Mouse (Mus musculus) hindbrain, embryonic 11.5 days (tissue): ENCODE results near the gene Mr1. TPM values are rescaled to one million over a fixed set of nuclear protein-coding genes. Genes with fewer than 3 reads are reported as not detected.

Source experiments
- ATAC-seq: fragments of 200-750 bp; cut with Nextera tagmentation; 2 replicates; pipeline ENCODE4 v1.8.0; 2017; ENCODE audit warnings: mild to moderate bottlenecking, moderate TSS enrichment, moderate library complexity; ENCODE audit not compliant: low FRiP score
- DNase-seq: peaks from one replicate; pipeline ENCODE4 v3.0.0-alpha.2; 2015; ENCODE audit warnings: low spot score
- H3K27ac ChIP-seq: fragments of 300-500 bp; sonication (generic); 2 replicates; pipeline ENCODE4 v1.5.1; 2014; ENCODE audit warnings: mild to moderate bottlenecking, low read depth, low read length
- H3K27me3 ChIP-seq: fragments of 300-500 bp; sonication (generic); 2 replicates; pipeline ENCODE4 v1.6.1; 2014; ENCODE audit warnings: mild to moderate bottlenecking, low read length, moderate library complexity, mixed read lengths; ENCODE audit not compliant: control insufficient read depth, insufficient read depth
- H3K36me3 ChIP-seq: fragments of 300-500 bp; sonication (generic); 2 replicates; pipeline ENCODE4 v1.6.1; 2014; ENCODE audit warnings: mild to moderate bottlenecking, low read length, moderate library complexity, mixed read lengths; ENCODE audit not compliant: control insufficient read depth, insufficient read depth
- H3K4me1 ChIP-seq: fragments of 300-500 bp; sonication (generic); replicated peaks from 2 replicates; pipeline ENCODE4 v1.6.1; 2014; ENCODE audit warnings: low read length, mixed read lengths; ENCODE audit not compliant: control insufficient read depth, insufficient read depth
- H3K4me2 ChIP-seq: fragments of 300-500 bp; sonication (generic); replicated peaks from 2 replicates; pipeline ENCODE4 v1.6.1; 2014; ENCODE audit warnings: mild to moderate bottlenecking, low read depth, low read length
- H3K4me3 ChIP-seq: fragments of 300-500 bp; sonication (generic); 2 replicates; pipeline ENCODE4 v1.5.1; 2014; ENCODE audit warnings: low read depth, low read length
- H3K9ac ChIP-seq: fragments of 300-500 bp; sonication (generic); 2 replicates; pipeline ENCODE4 v1.6.1; 2014; ENCODE audit warnings: low read depth, low read length
- H3K9me3 ChIP-seq: fragments of 300-500 bp; sonication (generic); 2 replicates; pipeline ENCODE4 v1.6.1; 2016; ENCODE audit warnings: low read length; ENCODE audit not compliant: control insufficient read depth
- WGBS: fragments of 180-500 bp; shearing (Covaris S2); extraction: QIAGEN DNeasy Blood & Tissue Kit; methylation state at CpG from one replicate; pipeline ENCODE4 v1.1.7; 2014; 5-methylcytosine and 5-hydroxymethylcytosine counted together
- polyA plus RNA-seq: library from polyadenylated mRNA; unstranded; fragments of >200 nt; fragmentation: Nextera tagmentation; extraction: Ambion mirVana; gene quantifications from 2 replicates; pipeline ENCODE4 v1.2.1, GENCODE M21; 2014

Gene Mr1
- polyA plus RNA-seq, 1 experiment from 2014 or later, result 1.9 TPM

DNA sequence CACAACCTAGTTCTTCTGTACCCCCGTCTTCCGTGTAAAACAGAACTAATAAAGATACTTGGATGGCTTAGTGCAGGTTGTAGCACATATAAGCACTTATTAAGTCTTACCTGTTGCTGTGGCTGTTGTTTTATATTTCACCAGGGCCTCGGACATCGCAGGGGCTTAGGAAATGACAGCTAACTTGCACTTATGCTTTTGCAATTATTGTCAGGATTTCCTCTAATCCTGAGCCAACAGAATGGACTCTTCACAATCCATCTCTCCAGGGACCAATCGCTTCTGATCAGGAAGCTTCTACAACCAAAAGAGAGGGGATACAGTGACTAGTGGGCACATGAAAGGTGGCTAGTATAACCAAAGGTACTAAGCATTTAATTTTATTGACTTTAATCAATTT, 42.6 kb downstream of the Mr1 start:
- H3K9me3 ChIP-seq, result no peaks in the 10 kb centered on the region
- no peaks in the 10 kb centered on the region for H3K4me1 ChIP-seq
- DNase-seq (no peak), ATAC-seq (no peak)
- no peak overlapping the region for H3K27ac ChIP-seq
- H3K9ac ChIP-seq, result no peak overlapping the region
- no peaks in the 10 kb centered on the region for H3K36me3 ChIP-seq
- H3K4me2 ChIP-seq, result no peak overlapping the region
- no peaks in the 10 kb centered on the region for H3K27me3 ChIP-seq
- no peak overlapping the region for H3K4me3 ChIP-seq
- WGBS, result 95% methylated on average over 5 of the region's 5 CpGs

- Histone ChIP-seq H3K4me3 (no peak overlapping the region), H3K4me2 (no peak overlapping the region), H3K9me3 (no peaks in the 10 kb centered on the region), H3K27me3 (no peaks in the 10 kb centered on the region), H3K27ac (no peak overlapping the region), H3K4me1 (no peaks in the 10 kb centered on the region), H3K36me3 (no peaks in the 10 kb centered on the region), H3K9ac (no peak overlapping the region)
- DNase-seq, result no peak
- 77% methylated on average over 4 of the region's 4 CpGs for WGBS
- ATAC-seq, result no peak
These were observed 44.0 kb downstream of the Mr1 start for GRCm38 (mm10) chr1:155102631-155103030.

DNA sequence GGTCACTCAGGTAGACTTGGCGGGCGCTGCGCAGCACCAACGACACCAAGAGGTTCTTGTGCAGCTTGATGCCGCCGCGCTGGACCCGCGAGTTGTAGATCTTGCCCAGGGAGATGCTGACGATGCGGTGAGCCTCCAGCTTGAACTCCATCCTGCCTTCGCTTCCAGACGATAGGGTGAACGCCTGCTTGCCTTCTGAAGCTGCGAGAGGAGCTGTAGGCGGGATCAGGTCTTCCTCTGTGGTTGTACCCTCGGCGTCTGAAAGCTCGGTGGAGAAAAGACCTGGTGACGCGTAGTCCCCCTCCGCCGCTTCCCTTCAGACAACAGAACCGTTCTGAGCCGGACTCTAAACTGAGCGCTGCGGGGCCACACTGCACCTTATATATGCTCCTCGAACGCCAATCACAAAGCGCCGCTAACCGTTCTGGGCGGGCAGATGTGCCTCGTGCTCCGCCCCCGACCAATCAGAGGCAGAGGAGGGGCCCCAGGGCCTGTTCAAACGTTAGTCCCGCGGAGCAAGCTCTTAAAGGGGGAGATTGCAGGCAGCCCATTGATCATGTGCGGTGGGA, 47.2 kb downstream of the Mr1 start, which contains the start of gene Ier5:
TSS of gene Ier5 (minus strand) at position 357 of the 569 bp plus-strand sequence.
- DNase-seq, result peak; percentile 99
- no peaks in the 10 kb centered on the region for H3K4me1 ChIP-seq
- ATAC-seq, result peak; percentile 98
- H3K4me3 ChIP-seq, result peak within 1 kb of the TSS; percentile 100
- no peaks in the 10 kb centered on the region for H3K27me3 ChIP-seq
- peak within 1 kb of the TSS; percentile 94 for H3K9ac ChIP-seq
- H3K27ac ChIP-seq, result peak within 1 kb of the TSS; percentile 75
- no peaks in the 10 kb centered on the region for H3K36me3 ChIP-seq
- no peaks in the 10 kb centered on the region for H3K9me3 ChIP-seq
- under 1% methylated on average over 40 of the region's 40 CpGs for WGBS
- H3K4me2 ChIP-seq, result peak within 1 kb of the TSS; percentile 75

DNA sequence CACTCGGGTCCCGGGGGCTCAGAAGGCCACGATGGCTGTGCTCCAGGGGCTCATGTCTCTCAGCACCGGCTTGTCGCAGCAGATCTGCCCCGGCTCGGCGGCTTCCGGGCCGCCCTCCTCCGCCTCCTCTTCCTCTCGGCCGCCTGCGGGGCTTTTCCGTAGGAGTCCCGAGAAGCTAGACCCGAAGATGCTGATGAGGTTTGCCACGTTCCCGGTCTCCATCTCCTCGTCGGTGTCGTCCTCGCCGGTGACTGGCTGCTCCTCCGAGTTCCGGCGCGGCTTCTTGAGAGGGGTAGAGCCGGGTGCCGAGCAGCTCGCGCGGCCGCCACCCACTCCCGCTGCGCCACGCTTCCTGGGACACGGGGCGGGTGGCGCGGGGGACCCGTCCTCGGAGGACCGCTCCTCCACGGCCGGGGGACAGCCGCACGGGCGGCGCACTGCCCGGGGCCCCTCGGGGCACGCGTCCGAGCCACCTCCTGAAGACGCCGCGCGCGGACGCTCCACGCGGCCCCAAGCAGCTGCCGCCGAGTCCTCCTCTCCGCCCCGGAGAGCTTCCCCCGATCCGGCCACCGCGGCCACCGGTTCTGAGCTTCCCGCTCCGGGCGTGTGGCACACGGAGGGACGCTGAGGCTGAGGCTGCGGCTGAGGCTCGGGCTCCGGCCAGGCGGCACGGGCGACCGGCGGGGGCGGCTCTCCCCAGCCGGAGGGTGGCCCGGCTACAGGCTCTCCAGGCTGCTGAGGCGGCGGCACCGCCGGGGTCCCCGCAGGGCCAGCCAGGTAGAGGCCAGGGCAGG, 47.9 kb downstream of the Mr1 start:
- peak overlapping the region; percentile 94 for H3K9ac ChIP-seq
- H3K27me3 ChIP-seq, result no peaks in the 10 kb centered on the region
- 1% methylated on average over 86 of the region's 93 CpGs for WGBS
- H3K27ac ChIP-seq, result peak overlapping the region; percentile 75
- DNase-seq, result peak; percentile 72
- H3K36me3 ChIP-seq, result no peaks in the 10 kb centered on the region
- no peaks in the 10 kb centered on the region for H3K9me3 ChIP-seq
- peak overlapping the region; percentile 100 for H3K4me3 ChIP-seq
- H3K4me1 ChIP-seq, result no peaks in the 10 kb centered on the region
- H3K4me2 ChIP-seq, result peak overlapping the region; percentile 75
- peak; percentile 70 for ATAC-seq

DNA sequence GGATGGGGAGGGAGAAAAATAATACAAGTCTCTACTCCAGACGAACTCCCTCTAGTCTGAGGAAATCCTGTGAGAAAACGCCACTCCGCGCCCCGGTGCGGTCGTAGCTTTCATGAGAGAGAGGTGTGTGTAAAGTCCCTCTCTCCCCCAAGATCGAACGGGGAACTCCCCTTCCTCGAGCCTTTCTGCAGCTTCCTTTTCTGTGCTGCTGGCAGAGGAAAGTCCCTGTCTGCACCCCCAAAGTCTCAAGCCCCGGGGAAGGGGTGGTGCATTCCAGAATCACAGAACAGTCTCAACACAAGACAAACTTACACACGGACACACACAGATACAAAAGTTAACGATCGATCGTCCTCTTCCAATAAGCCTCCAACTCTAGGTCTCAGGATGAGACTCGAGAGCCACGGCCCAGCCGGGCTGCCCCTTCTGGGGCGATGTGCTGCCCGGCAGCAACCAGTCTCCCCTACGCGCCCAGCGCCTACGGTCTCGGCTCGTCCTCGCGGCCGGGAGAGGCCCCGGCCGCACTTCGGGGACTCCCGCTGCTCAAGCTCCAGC, 48.6 kb downstream of the Mr1 start:
- Histone ChIP-seq H3K4me3 (peak overlapping the region; percentile 100), H3K4me1 (no peaks in the 10 kb centered on the region; the same call in 1 of the 2 replicates), H3K9ac (peak overlapping the region; percentile 94), H3K27me3 (no peaks in the 10 kb centered on the region), H3K9me3 (no peaks in the 10 kb centered on the region), H3K4me2 (peak overlapping the region; percentile 75), H3K27ac (peak overlapping the region; percentile 75), H3K36me3 (no peaks in the 10 kb centered on the region)
- ATAC-seq (0 out of 2 replicates have a peak, but pooled peaks have one; percentile 20), DNase-seq (peak; percentile 51)
- WGBS, result under 1% methylated on average over 33 of the region's 33 CpGs

DNA sequence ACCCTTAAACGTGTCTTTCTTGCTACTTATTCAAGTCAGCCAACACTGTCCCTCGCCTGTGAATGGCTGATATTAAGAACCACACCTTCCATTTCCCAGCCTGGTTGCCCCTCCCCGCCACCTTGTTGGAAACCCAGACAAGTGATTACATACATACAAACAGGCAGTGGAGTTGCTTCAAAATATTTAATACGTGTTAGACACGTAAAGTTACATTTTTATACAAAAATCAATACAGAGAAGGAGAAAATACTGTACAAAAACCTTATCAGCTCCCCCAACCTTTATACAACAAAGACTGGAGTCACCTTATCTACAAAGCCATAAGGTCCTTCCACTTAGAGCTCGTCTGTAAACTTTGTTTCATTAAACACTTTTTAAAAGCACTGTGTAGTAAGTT, 49.3 kb downstream of the Mr1 start:
- Histone ChIP-seq H3K27ac (no peak overlapping the region), H3K27me3 (no peaks in the 10 kb centered on the region), H3K4me3 (peak overlapping the region; percentile 100), H3K9me3 (no peaks in the 10 kb centered on the region), H3K4me2 (peak overlapping the region; percentile 75), H3K36me3 (no peaks in the 10 kb centered on the region), H3K4me1 (no peaks in the 10 kb centered on the region; the same call in 1 of the 2 replicates), H3K9ac (peak overlapping the region; percentile 94)
- 34% methylated on average over 6 of the region's 6 CpGs for WGBS
- no peak for ATAC-seq
- DNase-seq, result no peak

GRCm38 (mm10) chr1:155096620-155097261, 49.9 kb downstream of the Mr1 start:
- H3K36me3 ChIP-seq, result no peaks in the 10 kb centered on the region
- peaks cover 4% of the 10 kb centered on the region for H3K4me1 ChIP-seq
- DNase-seq (no peak), ATAC-seq (no peak)
- no peaks in the 10 kb centered on the region for H3K9me3 ChIP-seq
- peak overlapping the region; percentile 100; the same call in 1 of the 2 replicates for H3K4me3 ChIP-seq
- WGBS, result 85% methylated on average over 4 of the region's 4 CpGs
- H3K27ac ChIP-seq, result no peak overlapping the region
- no peak overlapping the region for H3K9ac ChIP-seq
- H3K27me3 ChIP-seq, result no peaks in the 10 kb centered on the region
- peak overlapping the region; percentile 75; the same call in 1 of the 2 replicates for H3K4me2 ChIP-seq

GRCm38 (mm10) chr1:155093971-155094707, 52.5 kb downstream of the Mr1 start:
- DNase-seq (no peak), ATAC-seq (no peak)
- peaks cover 5% of the 10 kb centered on the region for H3K4me1 ChIP-seq
- H3K9ac ChIP-seq, result no peak overlapping the region
- no peak overlapping the region for H3K4me3 ChIP-seq
- no peaks in the 10 kb centered on the region for H3K27me3 ChIP-seq
- 55% methylated on average over 9 of the region's 9 CpGs for WGBS
- no peaks in the 10 kb centered on the region for H3K9me3 ChIP-seq
- H3K4me2 ChIP-seq, result no peak overlapping the region
- no peak overlapping the region for H3K27ac ChIP-seq
- H3K36me3 ChIP-seq, result no peaks in the 10 kb centered on the region
